Mouse (Mus musculus) embryo, embryonic 9.5 days (tissue): ENCODE data around the gene Cntf.
A peak's percentile ranks its signal among the peaks of the same experiment; 100 is the strongest.

Experiments used
- DNase-seq: peaks from one replicate; pipeline ENCODE4 v3.0.0-alpha.2; 2017; ENCODE audit errors: extremely low spot score

Cntf gene

GRCm38 (mm10) chr19:12765308-12765707 lies at the start of gene Cntf:
TSS of gene Cntf (minus strand) at chr19:12765632.
- peak; percentile 32 for DNase-seq

DNA sequence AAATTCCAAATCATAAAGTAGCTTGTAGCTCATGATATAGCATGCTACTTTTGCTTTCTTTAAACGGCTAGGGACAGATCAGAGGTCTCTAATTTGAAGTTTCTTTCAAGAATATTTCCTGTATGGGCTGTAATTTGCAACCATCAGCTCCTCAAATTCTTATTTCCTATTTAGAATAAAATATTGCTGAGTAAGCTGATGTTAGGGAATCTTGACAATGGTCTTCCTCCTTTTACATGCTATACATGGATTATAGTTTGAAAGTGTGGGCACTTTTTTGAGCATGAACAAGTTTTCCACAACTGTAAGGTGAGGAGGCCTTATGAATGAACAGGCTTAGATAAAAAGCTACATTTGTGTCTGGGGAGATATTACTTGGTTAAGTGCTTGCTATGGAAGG lies 48.5 kb upstream of the Cntf start:
- no peak for DNase-seq

DNA sequence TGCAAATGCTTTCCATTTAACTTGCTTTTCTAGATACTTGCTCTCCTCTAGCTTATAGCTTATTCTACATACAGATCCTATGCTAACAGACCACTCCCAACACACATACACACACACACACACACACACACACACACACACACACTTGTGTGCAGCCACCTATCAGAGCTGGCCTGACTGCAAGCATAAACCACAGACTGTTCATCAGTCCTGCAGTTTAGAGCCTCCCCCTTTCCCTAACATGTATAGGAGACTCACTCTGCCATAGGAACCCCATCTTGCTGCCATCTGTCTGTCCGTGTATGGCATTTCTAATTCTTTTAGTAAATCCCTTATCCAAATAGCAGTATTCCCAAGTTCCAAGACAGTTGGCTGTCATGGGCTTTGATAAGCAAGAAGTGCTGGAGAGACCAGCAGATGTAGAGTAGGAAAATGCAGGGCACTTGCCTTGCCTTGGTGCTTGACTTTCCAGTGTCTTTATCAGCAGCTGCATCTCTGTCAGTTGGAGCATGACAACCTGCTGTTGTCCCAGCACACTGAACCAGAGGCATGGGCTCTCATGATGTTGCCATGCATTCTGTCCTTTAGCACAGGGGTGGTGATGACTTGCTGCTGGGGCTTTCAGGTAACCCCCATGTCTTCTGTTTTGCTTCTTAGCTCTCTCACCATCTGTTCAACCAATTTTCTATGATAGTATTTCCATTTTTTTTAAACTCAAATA lies 47.4 kb upstream of the Cntf start:
- no peak for DNase-seq

- DNase-seq = no peak
These were observed 40.8 kb upstream of the Cntf start for GRCm38 (mm10) chr19:12806214-12806613.

DNA sequence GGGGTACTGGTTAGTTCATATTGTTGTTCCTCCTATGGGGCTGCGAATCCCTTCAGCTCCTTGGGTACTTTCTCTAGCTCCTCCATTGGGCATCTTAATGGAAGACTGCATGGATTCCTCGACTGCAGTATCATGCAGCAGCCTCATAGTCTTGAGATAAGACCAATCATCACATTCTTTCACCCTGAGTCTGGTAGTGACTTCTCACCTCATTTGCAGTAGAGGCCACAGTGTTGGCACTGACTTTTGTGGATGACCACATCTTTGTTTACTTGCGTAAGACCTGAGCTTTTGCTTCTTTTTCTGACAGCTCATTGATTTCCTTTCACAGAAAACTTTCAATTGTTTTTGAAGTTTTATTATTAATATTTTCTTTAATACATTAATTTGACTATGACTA lies 40.3 kb upstream of the Cntf start:
- DNase-seq = no peak

- no peak for DNase-seq
These were observed 38.8 kb upstream of the Cntf start for GRCm38 (mm10) chr19:12804237-12804636.

DNA sequence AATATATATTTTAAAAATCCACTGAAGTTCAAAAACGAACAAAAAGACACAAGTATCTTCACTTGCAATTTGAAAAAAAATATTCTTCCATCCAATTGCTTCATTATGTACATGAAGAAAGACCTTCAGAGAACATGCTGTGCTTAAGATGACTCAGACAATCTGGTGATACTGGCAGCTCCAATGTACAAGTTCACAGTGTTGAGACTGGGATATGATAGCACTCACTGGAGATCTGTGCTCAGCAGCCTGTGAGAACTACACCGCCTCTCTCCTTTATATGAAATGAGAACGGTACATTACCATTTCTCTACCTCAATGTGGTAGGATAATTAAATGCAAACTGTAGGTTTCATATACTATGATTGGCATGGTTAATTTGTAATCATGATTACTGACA lies 37.4 kb upstream of the Cntf start:
- no peak for DNase-seq

DNA sequence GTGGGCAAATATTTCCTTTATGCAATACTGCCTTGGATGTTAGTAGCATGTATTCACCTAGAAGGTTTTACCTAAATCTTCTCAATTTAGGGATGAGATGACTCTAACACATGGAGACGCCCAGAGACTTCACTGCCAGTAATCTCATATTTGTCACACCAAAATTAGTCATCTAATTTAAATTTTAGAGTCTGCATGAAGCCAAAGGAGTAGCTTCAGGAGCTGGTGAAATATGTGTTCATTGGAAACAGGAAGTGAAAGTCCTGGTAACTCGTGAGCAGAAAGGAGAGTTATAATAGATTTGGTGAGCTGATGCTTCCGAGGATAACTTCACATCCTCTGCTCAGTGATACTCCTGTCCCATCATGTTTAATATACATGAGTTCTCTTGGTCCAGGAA lies 35.6 kb upstream of the Cntf start:
- no peak for DNase-seq

DNA sequence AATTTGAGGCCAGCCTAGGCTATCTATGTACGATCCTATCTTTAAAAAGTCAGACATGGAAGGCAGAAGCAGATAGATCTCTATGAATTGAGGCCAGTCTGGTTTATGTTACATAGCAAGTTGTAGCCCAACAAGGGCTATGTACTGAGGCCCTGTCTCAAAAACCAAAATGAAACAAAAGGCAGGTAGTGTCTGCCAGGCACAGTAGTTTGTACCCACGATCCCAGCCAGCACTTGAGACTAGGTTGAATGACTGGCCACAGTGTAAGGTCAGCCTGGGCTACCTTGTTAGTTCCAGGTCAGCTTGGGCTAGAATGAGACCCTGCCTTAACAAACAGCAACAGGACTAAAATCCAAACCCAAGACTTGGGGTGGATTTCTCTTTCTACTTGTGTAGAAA lies 35.2 kb upstream of the Cntf start:
- no peak for DNase-seq

- DNase-seq = no peak
These were observed 33.6 kb upstream of the Cntf start for GRCm38 (mm10) chr19:12799081-12799480.

GRCm38 (mm10) chr19:12798404-12798803 lies 33.0 kb upstream of the Cntf start:
- no peak for DNase-seq

DNA sequence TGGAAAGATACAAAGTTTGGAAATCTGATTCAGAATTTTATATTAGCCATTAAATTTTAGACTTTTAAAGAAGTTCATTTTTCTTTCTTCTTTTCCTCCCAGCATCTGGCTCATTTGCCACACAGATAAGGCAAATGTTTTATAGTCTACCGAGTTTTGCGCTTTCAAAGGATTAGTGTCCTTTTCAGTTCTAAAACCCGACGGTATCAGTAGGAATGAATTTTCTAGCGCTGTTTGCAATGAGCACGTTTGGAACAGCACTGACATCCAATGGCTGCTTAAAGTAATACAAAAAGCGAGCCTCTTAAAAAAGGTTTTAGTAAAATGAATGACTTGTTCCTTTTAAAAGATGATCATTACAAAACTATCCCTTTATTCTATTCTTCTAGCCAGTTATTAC lies 31.6 kb upstream of the Cntf start:
- peak; percentile 19 for DNase-seq

DNA sequence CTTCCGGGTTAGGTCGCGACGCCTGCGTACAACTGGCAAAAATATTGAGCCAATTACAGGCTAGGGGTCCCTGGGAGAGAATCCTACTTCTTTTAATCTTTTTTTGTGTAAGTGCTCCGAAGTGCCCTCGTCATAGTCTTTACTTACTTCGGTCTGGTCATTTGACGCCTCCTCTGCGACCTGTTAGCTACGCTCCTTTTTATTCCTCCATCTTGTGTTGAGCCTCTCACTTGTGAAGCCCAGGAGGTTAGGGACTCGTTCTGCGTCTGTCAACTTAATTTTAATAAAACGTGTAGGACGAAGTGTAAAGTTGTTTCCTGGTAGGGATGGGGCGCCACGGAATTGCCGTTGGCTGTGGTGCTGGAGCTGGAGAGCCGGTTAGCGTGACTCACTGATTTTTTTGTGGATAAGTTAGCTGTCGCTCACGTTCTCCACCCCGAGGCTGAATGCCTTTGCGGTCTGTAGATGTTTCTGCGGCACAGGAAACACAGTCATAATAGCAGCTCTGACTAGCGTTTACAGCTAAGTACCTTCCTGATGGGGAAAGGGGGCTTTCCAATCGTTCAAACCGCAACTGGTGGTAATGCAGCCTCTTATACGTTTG lies 31.0 kb upstream of the Cntf start:
- no peak for DNase-seq

GRCm38 (mm10) chr19:12795511-12796327 lies 30.3 kb upstream of the Cntf start, which contains the start of the genes Zfp91 and Lpxn:
TSS of gene Zfp91 (minus strand) at chr19:12796126.
TSS of gene Lpxn (plus strand) at chr19:12796193.
- DNase-seq = peak; percentile 97

- no peak for DNase-seq
These were observed 29.7 kb upstream of the Cntf start for GRCm38 (mm10) chr19:12795110-12795509.

DNA sequence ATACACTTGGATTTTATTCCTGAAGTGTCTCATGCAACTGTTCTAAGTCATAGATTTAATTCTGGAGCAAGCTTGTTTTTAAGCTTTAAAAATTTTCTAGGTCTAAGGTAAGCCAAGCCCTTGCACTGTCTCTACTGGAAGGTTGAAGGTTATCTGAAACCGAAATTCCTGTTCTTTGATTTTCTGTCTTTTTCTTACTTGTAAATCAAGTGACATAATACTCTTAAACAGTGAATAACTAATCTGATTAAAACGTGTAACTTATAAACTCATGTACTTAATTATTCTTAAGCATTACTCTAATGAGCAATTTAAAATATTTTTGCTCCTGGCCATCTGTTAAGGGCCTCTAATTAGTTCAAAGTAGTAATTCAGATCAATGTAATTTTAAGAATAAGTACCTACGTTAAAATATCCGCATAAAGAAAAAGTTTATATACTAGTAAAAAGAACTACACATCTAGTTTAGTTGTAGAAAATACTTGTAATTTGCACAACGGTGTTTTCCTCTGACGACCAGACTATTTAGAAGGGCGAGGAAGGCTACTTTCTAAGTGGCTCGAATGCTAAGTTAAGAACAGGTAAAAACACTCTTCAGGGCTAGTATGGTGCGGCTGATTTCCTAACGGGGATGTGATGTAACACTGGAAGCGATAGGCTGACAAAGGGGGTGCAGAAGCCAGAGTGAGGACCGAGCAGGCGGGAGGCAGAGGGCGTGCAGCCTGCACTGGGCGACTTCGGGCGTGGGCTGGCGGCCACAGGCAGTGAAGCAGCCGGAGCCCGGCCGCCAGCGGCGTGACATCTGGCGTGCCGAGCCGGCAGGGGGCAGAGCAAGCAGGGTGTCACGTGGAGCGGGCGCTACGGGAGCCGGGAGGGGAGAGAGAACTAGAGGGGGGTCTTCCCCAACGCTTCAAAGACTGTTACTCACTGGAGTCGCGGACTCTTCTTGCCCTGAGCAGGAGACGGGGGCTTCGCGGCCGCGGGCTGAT lies 28.9 kb upstream of the Cntf start:
- peak; percentile 90 for DNase-seq

DNA sequence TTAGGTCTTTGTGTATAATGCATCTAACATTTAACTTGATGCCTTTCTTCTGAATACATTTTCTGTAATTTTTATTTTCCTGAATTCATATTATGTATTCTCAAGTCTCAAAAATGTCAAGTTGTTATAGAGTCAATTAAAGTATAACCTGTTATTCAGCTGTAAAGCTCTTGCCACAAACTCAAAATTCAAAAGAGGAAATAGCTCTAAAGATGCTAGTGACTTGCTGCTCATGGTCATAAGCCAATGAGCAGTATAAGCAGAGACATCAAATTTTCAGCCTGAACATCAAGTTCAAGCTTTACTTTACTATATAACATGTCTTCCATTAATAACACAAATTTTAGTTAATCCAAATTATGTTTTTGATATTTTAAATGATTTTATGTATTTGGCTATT lies 26.9 kb upstream of the Cntf start:
- DNase-seq = no peak

DNA sequence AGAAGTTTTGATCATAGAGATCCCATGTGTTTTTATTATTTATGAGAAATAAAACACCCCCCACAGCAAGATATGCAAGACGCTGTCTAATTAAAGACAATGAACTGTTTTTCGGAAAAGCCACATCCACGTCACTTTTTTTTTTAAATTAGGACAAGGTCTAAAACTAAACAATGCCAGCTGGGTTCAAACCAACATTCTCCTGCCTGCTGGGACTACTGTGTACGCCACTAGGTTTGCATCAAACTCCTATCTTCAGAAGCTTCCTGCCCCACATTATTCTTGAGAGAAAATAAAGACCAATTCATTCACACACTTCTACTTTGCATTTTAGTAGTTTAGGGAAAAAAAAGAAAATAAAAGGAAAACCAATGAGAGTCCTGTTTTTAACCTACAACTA lies 22.3 kb upstream of the Cntf start:
- no peak for DNase-seq

DNA sequence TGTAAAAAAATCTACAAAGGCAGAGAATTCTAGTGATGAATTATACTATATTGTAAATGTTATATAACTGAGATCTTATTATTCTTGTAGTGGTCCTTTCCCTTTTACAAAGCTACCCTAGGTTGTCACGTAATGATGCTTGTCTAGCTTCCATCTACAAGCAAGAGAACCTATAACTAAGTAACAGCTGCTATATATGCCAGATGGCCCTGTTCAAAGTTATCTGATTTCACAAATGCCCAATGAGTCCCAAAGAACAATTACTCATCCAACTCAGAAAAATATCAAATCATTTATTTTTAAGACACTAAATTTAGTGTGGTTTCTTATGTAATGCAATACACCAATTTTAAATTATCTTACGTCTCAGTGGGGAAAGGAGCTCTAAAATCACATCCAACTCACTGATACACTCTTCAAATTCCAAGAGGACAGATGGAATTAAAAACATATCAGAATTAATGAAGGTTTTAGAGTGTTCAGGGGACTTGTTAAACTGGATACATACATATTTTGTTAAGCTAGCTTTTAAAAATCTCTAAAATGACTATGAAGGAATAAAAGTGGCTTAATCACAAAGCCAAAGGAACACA lies 21.5 kb upstream of the Cntf start:
- DNase-seq = no peak

DNA sequence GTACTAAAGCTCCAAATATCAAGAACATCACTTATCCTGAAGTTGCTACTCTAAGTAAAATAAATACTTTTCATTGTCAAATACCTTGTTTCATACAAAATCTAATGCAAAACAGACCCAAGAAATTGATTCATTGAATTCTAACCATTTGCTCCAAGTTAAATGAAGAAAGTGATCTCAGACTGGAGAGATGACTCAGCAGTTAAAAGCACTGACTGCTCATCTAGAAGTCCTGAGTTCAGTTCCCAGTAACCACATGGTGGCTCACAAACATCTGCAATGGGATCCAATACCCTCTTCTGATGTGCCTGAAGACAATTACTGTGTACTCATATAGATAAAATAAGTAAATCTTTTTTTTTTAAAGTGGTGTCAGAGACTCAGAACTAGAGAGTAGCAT lies 15.0 kb upstream of the Cntf start:
- no peak for DNase-seq

- DNase-seq = no peak
These were observed 5.5 kb upstream of the Cntf start for GRCm38 (mm10) chr19:12770888-12771287.
